Mouse (Mus musculus) limb, embryonic 13.5 days (tissue): ENCODE results near the gene Ltbr. TPM values are rescaled to one million over a fixed set of nuclear protein-coding genes. Genes with fewer than 3 reads are reported as not detected.

ENCODE experiments used
- ATAC-seq: fragments of 200-750 bp; cut with Nextera tagmentation; 2 replicates; pipeline ENCODE4 v1.8.0; 2017; ENCODE audit warnings: low read depth, moderate number of reproducible peaks, moderate TSS enrichment; ENCODE audit not compliant: low FRiP score
- H3K27ac ChIP-seq: fragments of 300-500 bp; sonication (generic); 2 replicates; pipeline ENCODE4 v1.5.1; 2015; ENCODE audit warnings: inconsistent platforms, mild to moderate bottlenecking, moderate library complexity
- H3K27me3 ChIP-seq: fragments of 300-500 bp; sonication (generic); 2 replicates; pipeline ENCODE4 v1.6.1; 2015; ENCODE audit warnings: mild to moderate bottlenecking, inconsistent platforms
- H3K36me3 ChIP-seq: fragments of 300-500 bp; sonication (generic); 2 replicates; pipeline ENCODE4 v1.6.1; 2015; ENCODE audit warnings: inconsistent platforms, mild to moderate bottlenecking, moderate library complexity
- H3K4me1 ChIP-seq: fragments of 300-500 bp; sonication (generic); 2 replicates; pipeline ENCODE4 v1.6.1; 2015; ENCODE audit warnings: inconsistent platforms
- H3K4me2 ChIP-seq: fragments of 300-500 bp; sonication (generic); replicated peaks from 2 replicates; pipeline ENCODE4 v1.6.1; 2015; ENCODE audit warnings: inconsistent platforms, mild to moderate bottlenecking, moderate library complexity
- H3K4me3 ChIP-seq: fragments of 300-500 bp; sonication (generic); 2 replicates; pipeline ENCODE4 v1.5.1; 2015; ENCODE audit warnings: moderate library complexity, mild to moderate bottlenecking, inconsistent platforms
- H3K9ac ChIP-seq: fragments of 300-500 bp; sonication (generic); 2 replicates; pipeline ENCODE4 v1.6.1; 2015; ENCODE audit warnings: mild to moderate bottlenecking, inconsistent platforms
- H3K9me3 ChIP-seq: fragments of 300-500 bp; sonication (generic); 2 replicates; pipeline ENCODE4 v1.6.1; 2016; ENCODE audit warnings: inconsistent platforms
- WGBS: fragments of 180-500 bp; shearing (Covaris S2); methylation state at CpG from one replicate; pipeline ENCODE4 v1.1.7; 2015; 5-methylcytosine and 5-hydroxymethylcytosine counted together
- polyA plus RNA-seq: library from polyadenylated mRNA; unstranded; fragments of >200 nt; fragmentation: Nextera tagmentation; extraction: Ambion mirVana; gene quantifications from 2 replicates; pipeline ENCODE4 v1.2.1, GENCODE M21; 2015

Gene Ltbr
- polyA plus RNA-seq, 1 experiment from 2014 or later = 45.1 TPM

- H3K9me3 ChIP-seq = no peaks in the 10 kb centered on the region
- no peak overlapping the region for H3K4me3 ChIP-seq
- H3K36me3 ChIP-seq = no peaks in the 10 kb centered on the region
- no peak overlapping the region for H3K4me2 ChIP-seq
- ATAC-seq = no peak
- no peak overlapping the region for H3K9ac ChIP-seq
- H3K27me3 ChIP-seq = no peaks in the 10 kb centered on the region
- peaks cover 19% of the 10 kb centered on the region for H3K4me1 ChIP-seq
- WGBS = 79% methylated on average over 3 of the region's 3 CpGs
- no peak overlapping the region for H3K27ac ChIP-seq
Measured at GRCm38 (mm10) chr6:125342198-125342597, 28.5 kb upstream of the Ltbr start.

GRCm38 (mm10) chr6:125340244-125340643 is 26.6 kb upstream of the Ltbr start:
- H3K4me2 ChIP-seq = no peak overlapping the region
- no peaks in the 10 kb centered on the region for H3K27me3 ChIP-seq
- no peak overlapping the region for H3K4me3 ChIP-seq
- 74% methylated on average over 5 of the region's 5 CpGs for WGBS
- H3K9me3 ChIP-seq = no peaks in the 10 kb centered on the region
- ATAC-seq = no peak
- no peaks in the 10 kb centered on the region for H3K36me3 ChIP-seq
- H3K4me1 ChIP-seq = peaks cover 19% of the 10 kb centered on the region
- H3K27ac ChIP-seq = peak overlapping the region; percentile 3; the same call in 1 of the 2 replicates
- 0 out of 2 replicates have a peak overlapping the region, but pooled peaks have one; percentile 2 for H3K9ac ChIP-seq

DNA sequence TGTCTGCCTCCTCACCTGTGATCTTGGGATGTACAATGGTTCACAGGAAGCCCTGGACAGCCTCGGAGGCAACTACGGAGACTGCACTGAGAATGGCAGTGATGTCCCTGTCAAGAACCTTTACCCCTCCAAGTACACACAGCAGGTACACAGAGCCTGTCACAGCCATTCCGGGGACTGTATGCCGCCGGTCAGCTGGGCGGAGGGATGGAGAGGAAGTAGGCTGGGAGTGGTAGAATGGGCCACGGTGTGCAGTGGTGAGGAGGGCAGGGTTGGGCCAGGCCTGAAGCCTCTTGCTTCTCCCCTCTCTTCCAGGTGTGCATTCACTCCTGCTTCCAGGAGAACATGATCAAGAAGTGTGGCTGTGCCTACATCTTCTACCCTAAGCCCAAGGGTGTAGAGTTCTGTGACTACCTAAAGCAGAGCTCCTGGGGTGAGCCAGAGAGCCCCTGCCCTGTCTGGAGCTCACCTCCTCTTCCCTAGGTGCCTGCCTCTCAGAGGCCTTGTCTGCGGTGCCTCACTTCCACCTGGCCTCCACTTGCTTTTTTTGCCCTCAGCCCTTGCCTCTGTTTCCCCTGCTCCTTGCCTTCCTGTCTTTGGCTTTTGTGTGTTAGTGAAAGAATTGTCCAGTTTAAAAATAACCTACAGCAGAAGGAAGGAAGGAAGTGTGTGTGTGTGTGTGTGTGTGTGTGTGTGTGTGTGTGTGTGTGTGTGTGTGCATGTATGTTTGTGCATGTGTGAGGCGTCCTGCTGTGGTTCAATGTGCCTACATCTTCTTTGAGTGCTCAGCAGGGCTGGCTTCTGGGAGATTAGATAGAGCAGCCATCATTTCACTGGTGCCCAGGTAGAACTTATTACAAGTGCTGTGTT is 25.3 kb upstream of the Ltbr start:
- WGBS = 71% methylated on average over 9 of the region's 9 CpGs
- H3K36me3 ChIP-seq = no peaks in the 10 kb centered on the region
- no peaks in the 10 kb centered on the region for H3K9me3 ChIP-seq
- H3K9ac ChIP-seq = no peak overlapping the region
- H3K4me3 ChIP-seq = no peak overlapping the region
- no peak overlapping the region for H3K4me2 ChIP-seq
- H3K4me1 ChIP-seq = peaks cover 14% of the 10 kb centered on the region
- H3K27me3 ChIP-seq = no peaks in the 10 kb centered on the region
- ATAC-seq = no peak
- H3K27ac ChIP-seq = no peak overlapping the region

GRCm38 (mm10) chr6:125334356-125334755 is 20.7 kb upstream of the Ltbr start:
- H3K4me3 ChIP-seq = no peak overlapping the region
- H3K27ac ChIP-seq = no peak overlapping the region
- H3K4me1 ChIP-seq = peaks cover 18% of the 10 kb centered on the region
- no peaks in the 10 kb centered on the region for H3K9me3 ChIP-seq
- no peaks in the 10 kb centered on the region for H3K36me3 ChIP-seq
- H3K27me3 ChIP-seq = no peaks in the 10 kb centered on the region
- no peak overlapping the region for H3K4me2 ChIP-seq
- ATAC-seq = no peak
- 66% methylated on average over 2 of the region's 2 CpGs for WGBS
- H3K9ac ChIP-seq = no peak overlapping the region

- 74% methylated on average over 14 of the region's 14 CpGs for WGBS
- Histone ChIP-seq H3K36me3 (no peaks in the 10 kb centered on the region), H3K9me3 (no peaks in the 10 kb centered on the region), H3K9ac (no peak overlapping the region), H3K4me1 (peaks cover 18% of the 10 kb centered on the region), H3K4me3 (no peak overlapping the region), H3K27me3 (no peaks in the 10 kb centered on the region), H3K4me2 (no peak overlapping the region), H3K27ac (no peak overlapping the region)
- ATAC-seq = no peak
Measured at GRCm38 (mm10) chr6:125333112-125333899, 19.6 kb upstream of the Ltbr start.

GRCm38 (mm10) chr6:125330626-125331326 is 17.1 kb upstream of the Ltbr start:
- Histone ChIP-seq H3K9me3 (no peaks in the 10 kb centered on the region), H3K36me3 (no peaks in the 10 kb centered on the region), H3K27me3 (no peaks in the 10 kb centered on the region), H3K4me3 (peak overlapping the region; percentile 57), H3K9ac (peak overlapping the region; percentile 79), H3K27ac (no peak overlapping the region), H3K4me1 (peaks cover 18% of the 10 kb centered on the region), H3K4me2 (peak overlapping the region; percentile 86)
- WGBS = 2% methylated on average over 39 of the region's 39 CpGs
- ATAC-seq = peak; percentile 87

- peaks cover 6% of the 10 kb centered on the region for H3K27me3 ChIP-seq
- H3K4me1 ChIP-seq = peaks cover 18% of the 10 kb centered on the region
- H3K4me2 ChIP-seq = no peak overlapping the region
- H3K9ac ChIP-seq = no peak overlapping the region
- H3K9me3 ChIP-seq = no peaks in the 10 kb centered on the region
- no peaks in the 10 kb centered on the region for H3K36me3 ChIP-seq
- WGBS = 83% methylated on average over 5 of the region's 5 CpGs
- no peak overlapping the region for H3K27ac ChIP-seq
- no peak overlapping the region for H3K4me3 ChIP-seq
- no peak for ATAC-seq
Measured at GRCm38 (mm10) chr6:125328243-125328642, 14.6 kb upstream of the Ltbr start.

GRCm38 (mm10) chr6:125325337-125325736 is 11.7 kb upstream of the Ltbr start:
- 72% methylated on average over 6 of the region's 6 CpGs for WGBS
- peaks cover 35% of the 10 kb centered on the region for H3K27me3 ChIP-seq

DNA sequence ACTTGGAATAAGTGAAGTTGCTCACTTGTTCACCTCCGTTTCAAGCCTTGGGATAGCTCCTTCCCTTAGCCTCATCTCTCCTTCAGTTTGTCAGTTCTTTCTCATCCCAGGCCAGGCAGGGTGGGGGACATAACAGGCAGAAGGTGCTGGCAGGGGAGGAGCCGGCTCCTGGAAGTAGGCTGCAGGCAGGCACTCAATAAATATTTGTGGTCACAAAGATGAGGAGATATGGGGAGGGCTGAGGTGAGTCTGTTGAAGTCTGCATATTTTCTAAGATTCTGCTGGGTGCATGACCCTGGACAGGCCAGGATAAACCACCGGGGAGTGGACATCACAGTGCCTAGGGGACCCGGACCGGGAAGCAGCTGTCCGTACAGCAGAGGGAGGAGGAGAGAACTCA is 9.9 kb upstream of the Ltbr start:
- ATAC-seq = no peak
- Histone ChIP-seq H3K4me1 (0 out of 2 replicates have a peak, but pooled peaks cover 8% of the 10 kb centered on the region), H3K9ac (no peak overlapping the region), H3K9me3 (no peaks in the 10 kb centered on the region), H3K27me3 (peaks cover 51% of the 10 kb centered on the region), H3K4me3 (no peak overlapping the region), H3K36me3 (no peaks in the 10 kb centered on the region), H3K4me2 (no peak overlapping the region), H3K27ac (no peak overlapping the region)
- 51% methylated on average over 6 of the region's 6 CpGs for WGBS

More at GRCm38 (mm10) chr6:125325337-125325736, 11.7 kb upstream of the Ltbr start:
- Histone ChIP-seq H3K36me3 (no peaks in the 10 kb centered on the region), H3K9me3 (no peaks in the 10 kb centered on the region), H3K4me2 (no peak overlapping the region), H3K4me3 (no peak overlapping the region), H3K9ac (no peak overlapping the region), H3K27ac (no peak overlapping the region), H3K4me1 (peaks cover 17% of the 10 kb centered on the region)
- no peak for ATAC-seq

DNA sequence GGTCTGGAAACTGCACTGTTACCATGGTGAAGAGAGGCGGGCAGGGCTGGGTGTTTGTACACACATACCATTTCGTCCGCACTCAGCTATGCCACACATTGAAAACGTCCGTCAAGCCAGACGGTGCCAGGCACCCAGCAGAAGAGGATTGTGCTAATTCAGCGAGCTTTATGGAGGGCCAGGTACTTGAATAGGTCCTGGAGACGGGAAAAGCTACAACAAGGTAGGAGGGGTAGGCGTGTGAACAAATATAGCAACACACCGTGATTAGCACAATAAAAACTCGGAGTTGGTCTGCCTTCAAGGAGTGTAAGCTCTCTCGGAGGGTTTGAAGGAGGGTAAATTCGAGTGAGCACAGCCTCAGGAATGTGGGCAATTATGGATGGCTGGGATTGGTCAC is 9.1 kb upstream of the Ltbr start:
- H3K9ac ChIP-seq = no peak overlapping the region
- H3K4me1 ChIP-seq = 0 out of 2 replicates have a peak, but pooled peaks cover 8% of the 10 kb centered on the region
- H3K27me3 ChIP-seq = peaks cover 51% of the 10 kb centered on the region
- H3K9me3 ChIP-seq = no peaks in the 10 kb centered on the region
- no peak for ATAC-seq
- no peaks in the 10 kb centered on the region for H3K36me3 ChIP-seq
- no peak overlapping the region for H3K4me2 ChIP-seq
- WGBS = 56% methylated on average over 13 of the region's 13 CpGs
- no peak overlapping the region for H3K4me3 ChIP-seq
- no peak overlapping the region for H3K27ac ChIP-seq

DNA sequence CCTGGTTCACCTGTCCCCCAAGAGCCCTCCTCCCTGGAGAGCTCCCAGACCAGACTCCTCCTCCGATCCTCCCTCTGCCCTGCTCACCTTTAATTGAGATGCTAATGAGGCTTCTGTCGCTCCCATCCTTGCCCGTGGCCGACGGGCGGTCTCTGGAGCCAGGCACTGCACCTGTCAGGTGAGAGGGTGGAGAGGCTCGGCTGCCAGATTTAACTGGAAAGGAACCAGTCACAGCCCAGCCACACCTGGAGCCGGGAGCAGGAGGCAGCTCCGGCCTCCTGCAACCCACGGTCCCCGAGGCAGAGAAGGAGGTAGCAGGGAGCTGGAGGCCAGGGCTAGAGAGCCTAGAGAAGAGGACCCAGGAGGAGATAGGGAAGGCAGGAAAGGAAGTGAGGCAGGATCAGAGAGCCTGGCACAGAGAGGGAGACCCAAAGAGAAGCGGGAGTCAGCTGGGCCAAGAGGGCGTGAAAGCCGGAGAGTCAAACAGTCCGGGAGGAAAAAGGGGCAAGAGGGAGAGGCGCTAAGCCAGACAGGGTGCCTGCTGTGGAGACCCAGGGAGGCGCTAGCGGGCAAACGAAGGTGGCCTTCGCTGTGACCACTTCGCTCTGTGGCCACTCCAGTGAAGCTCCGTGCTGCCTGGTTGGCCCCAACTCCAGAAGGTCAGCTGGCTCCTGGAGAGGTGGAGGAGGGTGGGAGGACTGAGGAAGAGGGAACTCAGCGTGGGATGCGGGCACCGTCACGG is 7.6 kb upstream of the Ltbr start:
- WGBS = 9% methylated on average over 26 of the region's 26 CpGs

More for the DNA sequence above, 7.6 kb upstream of the Ltbr start:
- no peak overlapping the region for H3K9ac ChIP-seq
- H3K27ac ChIP-seq = no peak overlapping the region
- peaks cover 51% of the 10 kb centered on the region for H3K27me3 ChIP-seq
- no peaks in the 10 kb centered on the region for H3K9me3 ChIP-seq
- no peaks in the 10 kb centered on the region for H3K36me3 ChIP-seq
- 0 out of 2 replicates have a peak, but pooled peaks cover 8% of the 10 kb centered on the region for H3K4me1 ChIP-seq
- ATAC-seq = no peak
- H3K4me2 ChIP-seq = 0 out of 2 replicates have a peak overlapping the region, but pooled peaks have one; percentile 16
- H3K4me3 ChIP-seq = no peak overlapping the region
